Mouse (Mus musculus) C2C12 (cell line): ENCODE measurements around the gene Adssl1. TPM values are rescaled to one million over a fixed set of nuclear protein-coding genes. Genes with fewer than 3 reads are reported as not detected.

Source experiments
- H3K27me3 ChIP-seq: one replicate; pipeline ENCODE4 v1.6.1; 2011; ENCODE audit not compliant: control insufficient read depth, insufficient read depth, insufficient read length
- H3K36me3 ChIP-seq: one replicate; pipeline ENCODE4 v1.6.1; 2011; ENCODE audit not compliant: control insufficient read depth, insufficient read depth
- H3K4me3 ChIP-seq: one replicate; pipeline ENCODE4 v1.5.1; 2011; ENCODE audit warnings: mild to moderate bottlenecking, control low read depth; ENCODE audit not compliant: poor library complexity, insufficient read depth, severe bottlenecking
- H3K79me2 ChIP-seq: one replicate; pipeline ENCODE4 v1.6.1; 2011; ENCODE audit not compliant: control insufficient read depth, insufficient read depth
- H3K79me3 ChIP-seq: one replicate; pipeline ENCODE4 v1.6.1; 2011; ENCODE audit warnings: low read depth, control low read depth
- H3ac ChIP-seq: one replicate; pipeline ENCODE3; 2011; ENCODE audit warnings: low read depth; ENCODE audit not compliant: control insufficient read depth, insufficient read length
- CEBPB ChIP-seq: IDR thresholded peaks from one replicate; pipeline ENCODE4 v1.6.1; 2011; ENCODE audit warnings: low read depth, mild to moderate bottlenecking, control low read depth, moderate library complexity
- CTCF ChIP-seq: IDR thresholded peaks from one replicate; pipeline ENCODE4 v1.5.1; 2011; ENCODE audit not compliant: control insufficient read depth, insufficient read depth, insufficient read length
- FOSL1 ChIP-seq: IDR thresholded peaks from one replicate; pipeline ENCODE4 v1.8.0; 2011; ENCODE audit warnings: mild to moderate bottlenecking, low read length; ENCODE audit not compliant: poor library complexity, insufficient read depth, severe bottlenecking
- MAX ChIP-seq: IDR thresholded peaks from one replicate; pipeline ENCODE4 v1.6.1; 2011; ENCODE audit warnings: mild to moderate bottlenecking, control low read depth
- MYOD1 ChIP-seq: IDR thresholded peaks from one replicate; pipeline ENCODE4 v1.6.1; 2011; ENCODE audit warnings: low read depth; ENCODE audit not compliant: control insufficient read depth, insufficient read length
- MYOG ChIP-seq: IDR thresholded peaks from one replicate; pipeline ENCODE4 v1.6.1; 2011; ENCODE audit not compliant: control insufficient read depth, insufficient read length; ENCODE audit errors: extremely low read depth
- USF1 ChIP-seq: IDR thresholded peaks from one replicate; pipeline ENCODE4 v1.6.1; 2011; ENCODE audit warnings: low read depth, mild to moderate bottlenecking, control low read depth, moderate library complexity
- polyA plus RNA-seq: library from polyadenylated mRNA; unstranded; fragments of >200 nt; fragmentation: generic; extraction: Trizol; gene quantifications from one replicate; pipeline ENCODE4 v1.2.1, GENCODE M21; 2012; ENCODE audit warnings: missing spikeins

Adssl1 gene
- polyA plus RNA-seq, 1 experiment: 10.1 TPM

GRCm38 (mm10) chr12:112665881-112666544 is 46.2 kb downstream of the Adssl1 start:
- Histone ChIP-seq H3K4me3 (no peak overlapping the region), H3K36me3 (peaks cover 82% of the 10 kb centered on the region), H3K79me3 (peaks cover 48% of the 10 kb centered on the region), H3ac (no peak overlapping the region), H3K27me3 (no peaks in the 10 kb centered on the region), H3K79me2 (peaks cover 87% of the 10 kb centered on the region)
- no peak for TF ChIP-seq USF1
- no peak for TF ChIP-seq MYOD1
- TF ChIP-seq MAX: no peak
- no peak for TF ChIP-seq CTCF
- no peak for TF ChIP-seq FOSL1
- no peak for TF ChIP-seq CEBPB
- TF ChIP-seq MYOG: no peak

GRCm38 (mm10) chr12:112667619-112668297 is 47.9 kb downstream of the Adssl1 start:
- H3ac ChIP-seq: no peak overlapping the region
- peaks cover 78% of the 10 kb centered on the region for H3K36me3 ChIP-seq

GRCm38 (mm10) chr12:112670718-112671393 is 51.0 kb downstream of the Adssl1 start:
- Histone ChIP-seq H3K27me3 (no peaks in the 10 kb centered on the region), H3K36me3 (peaks cover 52% of the 10 kb centered on the region), H3K79me2 (peaks cover 81% of the 10 kb centered on the region), H3ac (no peak overlapping the region), H3K4me3 (no peak overlapping the region), H3K79me3 (peaks cover 61% of the 10 kb centered on the region)
- TF ChIP-seq FOSL1: no peak
- TF ChIP-seq CEBPB: no peak
- TF ChIP-seq MYOG: no peak
- no peak for TF ChIP-seq CTCF
- TF ChIP-seq MYOD1: no peak
- no peak for TF ChIP-seq MAX
- no peak for TF ChIP-seq USF1

More at GRCm38 (mm10) chr12:112667619-112668297, 47.9 kb downstream of the Adssl1 start:
- H3K79me2 ChIP-seq: peaks cover 100% of the 10 kb centered on the region
- no peak overlapping the region for H3K4me3 ChIP-seq
- H3K79me3 ChIP-seq: peaks cover 66% of the 10 kb centered on the region
- no peaks in the 10 kb centered on the region for H3K27me3 ChIP-seq
- TF ChIP-seq FOSL1 (no peak), MAX (no peak), CTCF (no peak), USF1 (no peak), MYOD1 (no peak), MYOG (no peak), CEBPB (no peak)

GRCm38 (mm10) chr12:112671891-112672290 is 52.0 kb downstream of the Adssl1 start:
- peak overlapping the region; percentile 33 for H3ac ChIP-seq
- H3K4me3 ChIP-seq: no peak overlapping the region
- H3K36me3 ChIP-seq: peaks cover 49% of the 10 kb centered on the region
- H3K27me3 ChIP-seq: no peaks in the 10 kb centered on the region
- peaks cover 70% of the 10 kb centered on the region for H3K79me2 ChIP-seq
- H3K79me3 ChIP-seq: peaks cover 54% of the 10 kb centered on the region
- TF ChIP-seq CTCF (no peak), USF1 (no peak), MYOG (no peak), MAX (no peak), MYOD1 (no peak), CEBPB (no peak), FOSL1 (no peak)

- Histone ChIP-seq H3ac (peak overlapping the region; percentile 76), H3K79me2 (peaks cover 60% of the 10 kb centered on the region), H3K79me3 (peaks cover 48% of the 10 kb centered on the region), H3K4me3 (peak overlapping the region; percentile 72), H3K27me3 (no peaks in the 10 kb centered on the region), H3K36me3 (peaks cover 40% of the 10 kb centered on the region)
- TF ChIP-seq CTCF: no peak
- TF ChIP-seq MYOD1: no peak
- TF ChIP-seq USF1: no peak
- no peak for TF ChIP-seq MAX
- TF ChIP-seq CEBPB: no peak
Observed at GRCm38 (mm10) chr12:112672744-112673575, 53.1 kb downstream of the Adssl1 start.
